Mouse (Mus musculus): ENCODE data around the gene Ablim1. TPM values are rescaled to one million over a fixed set of nuclear protein-coding genes. Genes with fewer than 3 reads are reported as not detected.

Gene Ablim1
- polyA plus RNA-seq, 1 experiment from 2014 or later, result 30.2 TPM

DNA sequence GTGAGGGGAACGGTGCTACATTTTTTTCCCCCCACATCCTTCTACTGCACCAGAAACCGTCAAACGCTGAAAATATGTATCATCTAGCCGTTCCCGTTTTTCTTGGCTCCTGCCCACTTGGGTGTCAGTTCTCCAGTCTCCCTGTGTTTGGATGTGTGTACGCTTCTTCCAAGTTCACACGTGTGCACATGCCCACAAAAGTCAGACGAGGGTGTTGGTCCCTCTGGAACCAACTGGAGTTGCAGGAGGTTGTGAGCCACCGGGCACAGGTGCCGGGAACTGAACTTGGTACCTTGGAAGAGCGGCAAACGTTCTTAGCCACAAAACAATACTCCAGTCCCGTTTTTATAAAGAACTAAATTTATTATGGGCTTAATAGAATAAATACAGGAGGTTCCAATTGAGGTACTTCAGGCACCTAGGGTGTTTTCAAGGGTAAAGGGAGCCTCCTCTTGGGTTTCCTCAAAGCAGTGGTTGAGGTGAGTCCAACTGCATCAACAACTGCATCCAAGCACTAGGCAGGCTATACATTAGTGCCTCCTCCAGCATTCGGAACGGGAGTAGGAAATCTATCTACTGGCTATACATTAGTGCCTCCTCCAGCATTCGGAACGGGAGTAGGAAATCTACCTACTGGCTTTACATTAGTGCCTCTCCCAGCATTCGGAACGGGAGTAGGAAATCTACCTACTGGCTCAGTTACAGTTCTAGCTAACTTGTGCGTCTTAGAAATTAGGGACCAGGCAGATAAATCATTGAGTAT is 44.3 kb upstream of the Ablim1 start:
- no peaks in the 10 kb centered on the region for H3K27me3 ChIP-seq (replicated peaks; ENCODE audit: control insufficient read depth, insufficient read depth, low read length)
- H3K4me1 ChIP-seq (replicated peaks; ENCODE audit: control insufficient read depth, insufficient read depth, low read length), result peaks cover 42% of the 10 kb centered on the region
- H3K27ac ChIP-seq (ENCODE audit: low read depth), result 0 out of 2 replicates have a peak overlapping the region, but pooled peaks have one; percentile 29
- peak overlapping the region; percentile 86; the same call in 1 of the 2 replicates for H3K4me3 ChIP-seq (ENCODE audit: low read depth, low read length)
- no peak for DNase-seq (ENCODE audit: low spot score)
- H3K9me3 ChIP-seq (ENCODE audit: control insufficient read depth, low read length), result no peaks in the 10 kb centered on the region
- peak overlapping the region; percentile 71 for H3K4me2 ChIP-seq (ENCODE audit: low read length)
- H3K36me3 ChIP-seq (ENCODE audit: control insufficient read depth, insufficient read depth, low read length), result no peaks in the 10 kb centered on the region
- WGBS, result 90% methylated on average over 20 of the region's 20 CpGs
- no peak overlapping the region for H3K9ac ChIP-seq (ENCODE audit: low read length)
- ATAC-seq (replicated peaks; ENCODE audit: low FRiP score, low TSS enrichment, low read depth), result no peak

GRCm38 (mm10) chr19:57358322-57358721 is 43.6 kb upstream of the Ablim1 start:
- WGBS, result 58% methylated on average over 12 of the region's 12 CpGs
- no peak overlapping the region for H3K4me3 ChIP-seq (ENCODE audit: low read depth, low read length)
- H3K9ac ChIP-seq (ENCODE audit: low read length), result no peak overlapping the region
- H3K4me2 ChIP-seq (ENCODE audit: low read length), result no peak overlapping the region; the same call in 1 of the 2 replicates
- DNase-seq (ENCODE audit: low spot score) (peak; percentile 60), ATAC-seq (replicated peaks; ENCODE audit: low FRiP score, low TSS enrichment, low read depth) (no peak)
- H3K27me3 ChIP-seq (replicated peaks; ENCODE audit: control insufficient read depth, insufficient read depth, low read length), result no peaks in the 10 kb centered on the region
- H3K9me3 ChIP-seq (ENCODE audit: control insufficient read depth, low read length), result no peaks in the 10 kb centered on the region
- H3K36me3 ChIP-seq (ENCODE audit: control insufficient read depth, insufficient read depth, low read length), result no peaks in the 10 kb centered on the region
- peaks cover 35% of the 10 kb centered on the region for H3K4me1 ChIP-seq (replicated peaks; ENCODE audit: control insufficient read depth, insufficient read depth, low read length)
- H3K27ac ChIP-seq (ENCODE audit: low read depth), result peak overlapping the region; percentile 29; the same call in 1 of the 2 replicates

GRCm38 (mm10) chr19:57357811-57358210 is 43.1 kb upstream of the Ablim1 start:
- H3K4me1 ChIP-seq (replicated peaks; ENCODE audit: control insufficient read depth, insufficient read depth, low read length), result peaks cover 29% of the 10 kb centered on the region
- no peaks in the 10 kb centered on the region for H3K9me3 ChIP-seq (ENCODE audit: control insufficient read depth, low read length)
- no peak overlapping the region; the same call in 1 of the 2 replicates for H3K4me2 ChIP-seq (ENCODE audit: low read length)
- no peaks in the 10 kb centered on the region for H3K27me3 ChIP-seq (replicated peaks; ENCODE audit: control insufficient read depth, insufficient read depth, low read length)
- peak overlapping the region; percentile 29; the same call in 1 of the 2 replicates for H3K27ac ChIP-seq (ENCODE audit: low read depth)
- no peaks in the 10 kb centered on the region for H3K36me3 ChIP-seq (ENCODE audit: control insufficient read depth, insufficient read depth, low read length)
- ATAC-seq (replicated peaks; ENCODE audit: low FRiP score, low TSS enrichment, low read depth) (no peak), DNase-seq (ENCODE audit: low spot score) (no peak)
- 76% methylated on average over 5 of the region's 5 CpGs for WGBS
- no peak overlapping the region for H3K4me3 ChIP-seq (ENCODE audit: low read depth, low read length)
- H3K9ac ChIP-seq (ENCODE audit: low read length), result no peak overlapping the region

DNA sequence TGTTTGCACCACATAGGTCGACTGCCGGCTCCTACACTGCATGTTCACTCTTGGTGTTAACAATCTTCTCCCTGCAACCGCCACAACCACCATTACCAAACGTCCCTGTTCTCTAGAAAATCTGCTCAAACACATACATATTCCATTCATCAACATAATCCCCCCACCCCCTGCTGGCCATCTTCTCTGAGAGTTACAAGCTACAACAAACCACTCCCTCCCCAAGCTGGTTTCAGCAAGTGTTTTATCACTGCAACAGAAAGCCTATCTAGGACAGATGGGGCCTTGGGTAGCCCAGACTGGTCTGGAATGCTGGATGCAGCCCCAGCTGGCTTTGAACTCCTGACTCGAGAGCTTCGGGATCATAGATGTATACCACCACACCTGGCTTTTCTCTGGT is 42.5 kb upstream of the Ablim1 start:
- no peaks in the 10 kb centered on the region for H3K36me3 ChIP-seq (ENCODE audit: control insufficient read depth, insufficient read depth, low read length)
- DNase-seq (ENCODE audit: low spot score) (no peak), ATAC-seq (replicated peaks; ENCODE audit: low FRiP score, low TSS enrichment, low read depth) (no peak)
- H3K27me3 ChIP-seq (replicated peaks; ENCODE audit: control insufficient read depth, insufficient read depth, low read length), result no peaks in the 10 kb centered on the region
- H3K4me2 ChIP-seq (ENCODE audit: low read length), result no peak overlapping the region
- peaks cover 25% of the 10 kb centered on the region for H3K4me1 ChIP-seq (replicated peaks; ENCODE audit: control insufficient read depth, insufficient read depth, low read length)
- H3K4me3 ChIP-seq (ENCODE audit: low read depth, low read length), result no peak overlapping the region
- H3K27ac ChIP-seq (ENCODE audit: low read depth), result no peak overlapping the region
- 89% methylated on average over 6 of the region's 6 CpGs for WGBS
- no peak overlapping the region for H3K9ac ChIP-seq (ENCODE audit: low read length)
- no peaks in the 10 kb centered on the region for H3K9me3 ChIP-seq (ENCODE audit: control insufficient read depth, low read length)

DNA sequence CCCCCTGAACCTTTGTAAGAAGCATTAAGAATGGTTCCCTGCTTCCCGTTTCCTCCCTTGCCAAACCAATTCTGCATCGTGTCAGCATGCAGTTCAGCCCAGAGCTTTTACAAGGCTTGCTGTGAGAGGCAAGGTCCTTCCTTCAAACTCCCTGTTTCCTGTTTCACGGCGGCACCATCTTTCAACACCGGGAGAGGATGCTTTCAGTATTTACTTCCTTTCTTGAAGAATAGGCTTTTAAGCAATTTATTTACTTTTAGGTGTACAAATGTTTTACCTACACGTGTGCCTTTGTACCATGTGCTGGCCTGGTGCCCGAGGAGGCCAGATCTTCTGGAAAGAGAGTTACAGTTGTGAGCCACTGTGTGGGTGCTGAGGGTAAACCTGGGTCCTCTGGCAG is 41.6 kb upstream of the Ablim1 start:
- Histone ChIP-seq H3K9me3 (ENCODE audit: control insufficient read depth, low read length) (no peaks in the 10 kb centered on the region), H3K36me3 (ENCODE audit: control insufficient read depth, insufficient read depth, low read length) (no peaks in the 10 kb centered on the region), H3K4me1 (replicated peaks; ENCODE audit: control insufficient read depth, insufficient read depth, low read length) (peaks cover 25% of the 10 kb centered on the region), H3K4me3 (ENCODE audit: low read depth, low read length) (no peak overlapping the region), H3K4me2 (ENCODE audit: low read length) (no peak overlapping the region), H3K27me3 (replicated peaks; ENCODE audit: control insufficient read depth, insufficient read depth, low read length) (no peaks in the 10 kb centered on the region), H3K27ac (ENCODE audit: low read depth) (peak overlapping the region; percentile 71), H3K9ac (ENCODE audit: low read length) (no peak overlapping the region)
- 46% methylated on average over 7 of the region's 7 CpGs for WGBS
- ATAC-seq (replicated peaks; ENCODE audit: low FRiP score, low TSS enrichment, low read depth) (no peak), DNase-seq (ENCODE audit: low spot score) (no peak)

GRCm38 (mm10) chr19:57355451-57356251 is 40.9 kb upstream of the Ablim1 start:
- DNase-seq (ENCODE audit: low spot score) (no peak), ATAC-seq (replicated peaks; ENCODE audit: low FRiP score, low TSS enrichment, low read depth) (no peak)
- Histone ChIP-seq H3K4me1 (replicated peaks; ENCODE audit: control insufficient read depth, insufficient read depth, low read length) (peaks cover 25% of the 10 kb centered on the region), H3K27ac (ENCODE audit: low read depth) (peak overlapping the region; percentile 71), H3K36me3 (ENCODE audit: control insufficient read depth, insufficient read depth, low read length) (no peaks in the 10 kb centered on the region), H3K4me2 (ENCODE audit: low read length) (peak overlapping the region; percentile 1; the same call in 1 of the 2 replicates), H3K9me3 (ENCODE audit: control insufficient read depth, low read length) (no peaks in the 10 kb centered on the region), H3K9ac (ENCODE audit: low read length) (no peak overlapping the region), H3K27me3 (replicated peaks; ENCODE audit: control insufficient read depth, insufficient read depth, low read length) (no peaks in the 10 kb centered on the region), H3K4me3 (ENCODE audit: low read depth, low read length) (no peak overlapping the region)
- 58% methylated on average over 16 of the region's 16 CpGs for WGBS

DNA sequence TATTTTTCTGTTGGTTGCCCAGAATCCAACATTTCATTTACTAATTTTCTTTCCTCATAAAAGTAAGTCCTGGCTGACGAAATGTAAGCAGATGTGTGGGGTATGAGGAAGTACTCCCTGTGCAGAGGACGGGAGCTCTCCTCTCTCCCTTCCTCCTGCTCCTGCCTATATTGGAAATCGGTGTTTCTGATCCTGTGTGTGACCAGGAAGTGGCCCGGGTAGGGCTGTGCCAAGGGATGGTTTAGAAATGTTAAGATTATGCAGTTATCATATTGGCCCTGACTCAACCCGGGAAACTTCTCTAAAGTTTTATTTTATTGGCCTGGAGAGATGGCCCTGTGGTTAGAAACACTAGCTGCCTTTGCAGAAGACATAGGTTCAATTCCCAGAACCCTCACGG is 40.0 kb upstream of the Ablim1 start:
- Histone ChIP-seq H3K9ac (ENCODE audit: low read length) (no peak overlapping the region), H3K27ac (ENCODE audit: low read depth) (peak overlapping the region; percentile 71; the same call in 1 of the 2 replicates), H3K4me2 (ENCODE audit: low read length) (no peak overlapping the region), H3K4me1 (replicated peaks; ENCODE audit: control insufficient read depth, insufficient read depth, low read length) (peaks cover 20% of the 10 kb centered on the region), H3K4me3 (ENCODE audit: low read depth, low read length) (no peak overlapping the region), H3K27me3 (replicated peaks; ENCODE audit: control insufficient read depth, insufficient read depth, low read length) (no peaks in the 10 kb centered on the region), H3K36me3 (ENCODE audit: control insufficient read depth, insufficient read depth, low read length) (no peaks in the 10 kb centered on the region), H3K9me3 (ENCODE audit: control insufficient read depth, low read length) (no peaks in the 10 kb centered on the region)
- 74% methylated on average over 6 of the region's 6 CpGs for WGBS
- ATAC-seq (replicated peaks; ENCODE audit: low FRiP score, low TSS enrichment, low read depth), result no peak
- no peak for DNase-seq (ENCODE audit: low spot score)

GRCm38 (mm10) chr19:57354050-57354449 is 39.3 kb upstream of the Ablim1 start:
- H3K27ac ChIP-seq (ENCODE audit: low read depth), result no peak overlapping the region
- DNase-seq (ENCODE audit: low spot score) (no peak), ATAC-seq (replicated peaks; ENCODE audit: low FRiP score, low TSS enrichment, low read depth) (no peak)
- H3K4me1 ChIP-seq (replicated peaks; ENCODE audit: control insufficient read depth, insufficient read depth, low read length), result peaks cover 14% of the 10 kb centered on the region
- no peaks in the 10 kb centered on the region for H3K27me3 ChIP-seq (replicated peaks; ENCODE audit: control insufficient read depth, insufficient read depth, low read length)
- 89% methylated on average over 11 of the region's 11 CpGs for WGBS
- H3K4me2 ChIP-seq (ENCODE audit: low read length), result no peak overlapping the region
- H3K4me3 ChIP-seq (ENCODE audit: low read depth, low read length), result no peak overlapping the region
- H3K9me3 ChIP-seq (ENCODE audit: control insufficient read depth, low read length), result no peaks in the 10 kb centered on the region
- H3K9ac ChIP-seq (ENCODE audit: low read length), result no peak overlapping the region
- H3K36me3 ChIP-seq (ENCODE audit: control insufficient read depth, insufficient read depth, low read length), result no peaks in the 10 kb centered on the region
